Mouse (Mus musculus) splenic B cell, adult 2 months (primary cell): ENCODE results near the gene Gpr142.

ENCODE experiments used
- DNase-seq: peaks from one replicate; pipeline ENCODE4 v3.0.0-alpha.2; 2011; ENCODE audit warnings: low read depth, low spot score
- H3K27me3 ChIP-seq: 2 replicates; pipeline ENCODE4 v1.6.1; 2012; ENCODE audit warnings: mild to moderate bottlenecking, low read length, moderate library complexity, mixed read lengths; ENCODE audit not compliant: control insufficient read depth, poor library complexity, insufficient read depth, severe bottlenecking
- H3K36me3 ChIP-seq: 2 replicates; pipeline ENCODE4 v1.6.1; 2012; ENCODE audit warnings: mild to moderate bottlenecking, low read length, moderate library complexity, mixed read lengths; ENCODE audit not compliant: control insufficient read depth, poor library complexity, insufficient read depth, severe bottlenecking

The Gpr142 gene

DNA sequence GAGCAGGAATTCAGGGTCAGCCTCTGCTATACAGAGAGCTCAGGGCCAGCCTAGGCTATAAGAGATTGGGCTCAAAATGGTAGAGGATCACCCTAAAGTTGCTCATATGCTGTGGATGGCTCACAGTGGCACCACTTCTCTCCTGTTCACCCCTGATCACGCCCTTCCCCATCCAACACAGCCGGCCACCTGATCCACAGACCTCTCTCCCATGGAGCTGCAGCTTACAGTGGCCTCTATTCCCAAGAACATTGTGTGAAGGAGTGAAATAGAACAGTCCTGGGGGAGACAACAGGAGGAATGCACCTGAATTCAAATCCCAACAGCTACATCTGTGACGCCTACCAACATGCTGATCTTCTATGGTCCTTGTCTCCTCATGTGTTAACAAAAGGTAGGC, at the start of gene Gpr142:
Gene Gpr142 (plus strand): TSS at position 301 of the 400 bp plus-strand sequence.
- DNase-seq = no peak
- Histone ChIP-seq H3K36me3 (no peaks in the 10 kb centered on the region), H3K27me3 (no peaks in the 10 kb centered on the region)

DNA sequence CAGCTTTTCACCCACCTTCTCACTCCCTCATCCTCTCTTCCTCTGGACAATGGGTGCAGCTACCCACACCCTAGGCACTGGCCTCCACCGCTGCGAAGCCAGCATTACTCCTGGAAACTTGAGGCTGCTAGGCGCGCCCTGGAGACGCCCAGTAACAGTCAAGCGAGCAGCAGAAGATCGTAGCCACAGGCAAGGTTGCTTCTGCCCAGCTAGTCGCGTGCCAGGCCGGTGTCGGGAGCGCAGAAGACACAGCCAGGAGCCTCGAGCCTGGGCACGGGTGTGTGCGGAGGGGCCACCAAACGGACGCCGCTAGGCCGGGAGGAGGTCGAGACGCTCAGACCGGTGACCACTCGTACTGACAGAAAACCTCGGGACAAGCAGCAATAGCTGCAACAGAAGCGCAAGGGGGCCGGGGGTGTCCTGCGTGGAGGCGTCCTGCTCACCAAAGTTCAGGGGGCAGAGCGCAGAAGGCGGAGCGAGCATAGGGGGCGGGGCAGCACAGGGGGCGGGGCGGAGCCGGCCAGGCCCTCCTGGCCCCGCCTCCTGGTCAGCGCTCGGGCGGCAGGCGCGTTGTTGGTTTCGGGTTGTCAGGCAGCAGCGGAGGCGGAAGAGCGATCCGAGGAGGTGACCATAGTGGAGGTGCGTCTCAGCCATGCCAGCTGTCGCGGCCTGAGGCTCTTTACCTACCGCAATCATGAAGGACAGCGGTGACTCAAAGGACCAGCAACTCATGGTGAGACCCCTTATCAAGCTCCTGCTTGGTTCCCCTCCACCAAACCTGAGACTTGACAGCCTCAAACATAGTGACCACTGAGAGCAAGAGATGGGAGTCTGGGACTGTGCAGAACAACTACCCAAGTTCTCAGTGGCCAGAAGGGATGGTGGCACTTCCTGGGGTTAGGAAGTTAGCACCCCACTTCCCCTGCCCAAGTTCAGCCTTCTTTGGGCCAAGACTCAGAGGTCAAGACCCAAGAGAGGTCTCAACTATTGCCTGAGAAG, 33.6 kb upstream of the Gpr142 start, which contains the start of gene Kif19a:
Gene Kif19a (plus strand): TSS at position 569 of the 999 bp plus-strand sequence.
- Histone ChIP-seq H3K36me3 (no peaks in the 10 kb centered on the region), H3K27me3 (no peaks in the 10 kb centered on the region)
- DNase-seq = peak; percentile 76

DNA sequence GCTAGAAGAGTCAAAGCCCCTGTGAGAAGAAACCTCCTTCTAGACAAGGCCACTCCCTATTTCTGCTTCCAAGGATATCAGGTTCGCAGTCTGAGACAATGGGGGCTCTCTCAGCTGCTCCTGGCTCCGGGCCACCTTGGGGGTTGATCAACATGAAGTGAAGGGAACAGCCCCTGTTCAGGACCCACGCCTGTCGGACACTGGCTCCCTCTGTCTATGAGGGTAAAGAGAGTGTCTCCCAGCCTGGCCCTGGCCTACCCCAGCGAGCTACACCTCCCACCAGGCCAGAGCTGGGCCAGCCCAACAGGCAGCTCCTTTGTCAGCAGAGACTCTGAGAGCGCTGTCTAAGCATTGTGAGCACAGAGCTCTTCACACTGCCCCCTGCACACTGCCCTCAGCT, 28.8 kb upstream of the Gpr142 start:
- DNase-seq = no peak
- H3K27me3 ChIP-seq = no peaks in the 10 kb centered on the region
- H3K36me3 ChIP-seq = no peaks in the 10 kb centered on the region

DNA sequence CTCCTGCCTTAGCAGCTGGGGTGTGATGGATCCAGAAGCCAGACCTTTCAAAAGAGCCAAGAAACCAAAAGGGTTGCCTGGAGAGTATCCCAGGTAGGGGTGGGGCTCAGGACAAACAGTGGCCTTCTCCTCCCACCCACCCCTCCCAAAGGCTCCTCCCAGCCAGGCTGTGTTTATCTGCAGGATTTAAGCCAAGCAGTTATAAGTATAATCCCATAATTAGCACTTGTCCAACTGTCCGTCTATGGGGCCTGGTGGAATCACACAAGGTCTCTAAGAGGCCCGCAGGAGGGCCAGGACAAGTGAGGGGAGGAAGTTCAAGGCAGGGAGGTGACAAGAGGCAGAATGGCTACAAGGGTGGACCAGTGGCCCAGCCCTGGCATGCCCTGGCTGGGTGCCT, 26.8 kb upstream of the Gpr142 start:
- no peaks in the 10 kb centered on the region for H3K36me3 ChIP-seq
- no peak for DNase-seq
- H3K27me3 ChIP-seq = no peaks in the 10 kb centered on the region

DNA sequence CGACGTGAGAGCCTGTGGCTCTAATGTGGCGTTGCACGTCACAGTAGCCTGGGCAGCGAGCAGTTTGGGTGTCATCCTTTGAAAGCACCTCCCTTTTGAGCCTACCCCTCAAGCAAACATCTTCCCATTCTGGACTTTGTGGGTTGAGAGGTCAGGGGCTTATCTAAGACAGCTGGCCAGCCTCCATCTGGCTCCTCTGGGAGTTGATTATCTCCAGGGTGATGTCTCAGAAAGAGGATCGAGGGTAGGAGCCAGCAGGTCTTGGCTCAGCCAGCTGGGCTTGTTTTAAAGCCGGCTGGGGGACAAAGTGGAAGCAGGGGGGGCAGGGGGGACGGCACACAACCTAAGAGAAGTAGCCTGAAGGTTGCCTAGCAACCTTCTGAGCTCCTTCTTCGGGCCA, 18.6 kb upstream of the Gpr142 start:
- DNase-seq = no peak
- Histone ChIP-seq H3K36me3 (no peaks in the 10 kb centered on the region), H3K27me3 (no peaks in the 10 kb centered on the region)

DNA sequence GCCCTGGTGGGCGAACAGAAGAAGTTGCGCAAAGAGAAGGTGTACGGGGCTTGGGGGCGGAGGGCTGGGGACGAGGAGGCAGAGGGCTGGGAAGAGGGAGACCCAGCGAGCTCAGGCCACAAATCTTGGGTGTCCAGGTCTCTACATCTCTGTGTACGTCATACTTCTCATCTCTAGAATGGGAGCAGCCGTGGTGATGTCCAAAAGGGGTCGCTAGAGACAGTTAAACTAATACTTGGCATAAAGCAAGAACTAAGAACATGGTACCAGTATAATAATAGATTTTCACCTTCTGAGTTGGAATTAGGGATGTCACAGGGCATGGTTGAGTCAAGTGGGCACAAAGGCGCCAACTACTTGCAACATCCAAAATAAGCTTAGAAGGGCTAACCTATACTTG, 12.8 kb upstream of the Gpr142 start:
- Histone ChIP-seq H3K36me3 (no peaks in the 10 kb centered on the region), H3K27me3 (no peaks in the 10 kb centered on the region)
- DNase-seq = peak; percentile 43

DNA sequence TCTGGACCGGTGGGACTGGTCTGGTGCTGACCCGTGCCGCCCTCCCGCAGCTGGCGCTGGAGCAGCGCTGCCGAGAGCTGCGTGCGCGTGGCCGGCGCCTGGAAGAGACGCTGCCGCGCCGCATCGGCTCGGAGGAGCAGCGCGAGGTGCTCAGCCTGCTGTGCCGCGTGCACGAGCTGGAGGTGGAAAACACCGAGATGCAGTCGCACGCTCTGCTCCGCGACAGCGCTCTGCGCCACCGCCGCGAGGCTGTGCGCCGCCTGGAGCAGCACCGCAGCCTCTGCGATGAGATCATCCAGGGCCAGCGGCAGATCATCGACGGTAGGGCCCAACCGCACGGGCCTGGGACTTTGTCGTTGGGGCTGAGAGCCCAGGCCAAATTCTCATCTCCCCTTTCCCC, 12.4 kb upstream of the Gpr142 start:
- Histone ChIP-seq H3K36me3 (no peaks in the 10 kb centered on the region), H3K27me3 (no peaks in the 10 kb centered on the region)
- peak; percentile 59 for DNase-seq

DNA sequence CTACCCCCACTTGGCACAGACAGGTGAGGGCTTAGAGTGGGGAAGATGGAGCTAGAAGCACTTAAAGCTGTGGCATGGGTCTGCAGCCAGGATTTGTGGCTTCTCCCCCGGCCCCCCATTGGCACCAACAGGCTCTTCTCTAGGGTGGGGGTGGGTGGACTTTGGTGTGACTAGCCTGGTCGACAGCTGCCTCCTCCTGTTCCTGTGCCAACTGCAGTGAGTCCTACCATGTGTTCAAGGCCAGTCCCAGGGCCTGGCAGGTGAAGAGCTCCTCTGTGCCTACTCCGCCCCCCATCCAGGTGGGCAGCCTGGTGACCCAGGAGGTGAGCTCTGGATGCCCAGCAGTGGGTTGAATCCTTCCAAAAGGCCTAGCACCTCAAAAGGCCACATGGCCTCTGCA, 11.1 kb upstream of the Gpr142 start:
- Histone ChIP-seq H3K36me3 (no peaks in the 10 kb centered on the region), H3K27me3 (no peaks in the 10 kb centered on the region)
- no peak for DNase-seq

DNA sequence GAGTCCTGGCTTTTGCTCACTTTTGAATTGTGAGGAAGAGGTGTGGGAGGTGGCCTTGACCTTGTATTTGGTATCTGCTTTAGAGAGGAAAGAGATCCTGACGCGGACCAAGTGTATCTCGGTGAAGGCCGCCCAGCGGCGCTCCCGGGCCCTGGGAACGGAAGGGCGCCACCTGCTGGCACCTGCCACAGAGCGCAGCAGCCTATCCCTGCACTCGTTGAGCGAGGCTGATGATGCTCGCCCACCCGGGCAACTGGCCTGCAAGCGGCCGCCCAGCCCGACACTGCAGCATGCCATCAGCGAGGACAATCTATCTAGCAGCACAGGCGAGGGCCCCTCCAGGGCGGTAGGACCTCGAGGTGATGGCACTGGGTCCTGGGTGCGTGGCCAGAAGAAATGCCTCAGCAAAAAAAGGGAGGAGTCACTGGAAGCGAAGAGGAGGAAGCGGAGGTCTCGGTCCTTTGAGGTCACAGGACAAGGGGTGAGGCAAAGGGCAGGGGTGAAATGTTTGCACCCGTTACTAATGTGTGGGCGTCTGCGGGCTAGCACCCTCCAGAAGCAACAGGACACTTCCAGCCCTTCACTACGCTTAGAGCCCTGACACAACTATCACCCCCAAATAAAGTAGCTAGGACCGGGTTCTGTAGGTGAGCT, 9.5 kb upstream of the Gpr142 start:
- Histone ChIP-seq H3K27me3 (no peaks in the 10 kb centered on the region), H3K36me3 (no peaks in the 10 kb centered on the region)
- DNase-seq = peak; percentile 84

DNA sequence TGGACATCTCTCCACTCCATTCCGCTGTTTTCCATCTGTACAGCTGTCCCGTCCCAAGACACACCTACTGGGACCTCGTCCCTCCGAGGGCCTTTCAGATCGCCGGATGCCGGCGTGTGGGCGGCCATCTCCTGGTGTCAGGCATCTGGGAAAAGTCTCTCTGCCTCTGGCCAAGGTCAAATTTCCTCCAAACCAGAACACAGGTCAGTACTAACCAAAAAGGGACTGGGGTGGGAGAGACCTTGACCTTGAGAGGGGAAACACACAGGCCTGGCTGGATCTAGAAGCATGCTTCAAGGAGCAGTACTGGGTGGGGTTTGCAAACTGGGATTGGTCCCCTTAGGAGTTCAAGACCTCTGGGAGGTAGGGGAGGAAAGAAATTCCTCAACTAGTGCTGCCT, 9.0 kb upstream of the Gpr142 start:
- H3K36me3 ChIP-seq = no peaks in the 10 kb centered on the region
- no peaks in the 10 kb centered on the region for H3K27me3 ChIP-seq
- DNase-seq = no peak

DNA sequence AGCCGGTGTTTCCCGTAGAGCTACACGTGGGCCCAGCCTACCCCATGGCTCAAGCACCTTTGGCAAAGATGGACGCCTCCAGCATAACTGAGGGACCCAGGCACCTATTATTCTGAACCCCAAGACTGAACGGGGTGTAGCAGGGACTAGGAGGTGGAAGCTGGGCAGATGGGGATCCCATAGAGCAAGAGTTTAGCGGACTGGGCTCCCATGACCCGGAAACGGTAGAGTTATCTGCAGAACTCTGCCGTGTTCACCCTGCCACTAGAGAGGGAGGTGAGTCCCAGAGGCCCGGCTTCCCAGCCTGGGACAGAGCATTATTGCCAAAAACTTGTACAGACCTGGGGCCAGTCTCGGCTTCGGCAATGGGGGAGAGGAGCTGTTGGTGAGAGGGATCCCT, 8.6 kb upstream of the Gpr142 start:
- H3K36me3 ChIP-seq = no peaks in the 10 kb centered on the region
- DNase-seq = no peak
- H3K27me3 ChIP-seq = no peaks in the 10 kb centered on the region

DNA sequence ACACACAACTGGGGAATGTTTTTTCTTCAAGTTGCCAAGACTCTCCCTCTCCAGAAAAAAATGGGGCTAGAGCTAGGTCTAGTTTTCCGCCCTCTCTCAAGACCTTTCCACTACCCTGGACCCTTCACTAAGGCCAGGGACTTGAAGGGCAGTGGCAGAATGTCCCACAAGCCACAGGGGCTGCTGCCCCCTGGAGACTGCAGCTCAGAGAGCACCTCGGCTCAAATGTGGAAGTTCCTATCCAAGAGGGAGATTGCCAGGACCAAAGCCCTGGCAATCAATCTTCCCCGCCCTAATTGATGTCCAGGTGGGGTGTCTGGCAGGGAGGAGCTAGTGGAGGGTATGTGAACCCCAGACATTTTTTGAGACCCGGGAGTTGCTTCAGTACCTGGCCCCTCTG, 7.9 kb upstream of the Gpr142 start:
- DNase-seq = no peak
- no peaks in the 10 kb centered on the region for H3K36me3 ChIP-seq

DNA sequence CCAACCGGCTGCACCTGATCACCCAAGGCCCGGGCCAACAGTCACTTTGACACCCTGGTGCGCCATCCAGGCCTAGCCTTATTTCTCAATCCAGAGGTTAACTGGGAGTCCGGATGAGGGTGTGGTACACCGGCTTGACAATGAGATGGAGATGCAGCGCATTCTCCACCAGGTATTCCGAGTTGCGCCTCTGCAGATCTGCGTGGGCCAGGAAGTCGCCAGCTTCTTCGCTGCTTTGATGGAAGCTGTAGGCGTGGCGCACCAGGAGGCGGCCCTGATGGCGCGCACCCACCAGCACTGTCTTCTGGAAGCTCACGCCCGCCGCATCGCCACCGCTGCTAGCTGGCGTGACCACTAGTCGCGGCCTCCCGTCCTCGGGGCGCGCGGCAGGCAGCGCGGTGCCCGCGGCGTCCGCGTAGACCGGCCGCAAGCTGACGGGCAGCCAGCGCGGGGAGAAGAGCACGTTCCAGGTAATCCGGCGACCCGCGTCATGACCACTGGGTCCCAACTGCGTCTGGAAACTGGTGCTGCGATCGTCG, 7.3 kb upstream of the Gpr142 start:
- no peaks in the 10 kb centered on the region for H3K27me3 ChIP-seq
- no peak for DNase-seq
- no peaks in the 10 kb centered on the region for H3K36me3 ChIP-seq

More for the DNA sequence above, 7.9 kb upstream of the Gpr142 start:
- no peaks in the 10 kb centered on the region for H3K27me3 ChIP-seq

DNA sequence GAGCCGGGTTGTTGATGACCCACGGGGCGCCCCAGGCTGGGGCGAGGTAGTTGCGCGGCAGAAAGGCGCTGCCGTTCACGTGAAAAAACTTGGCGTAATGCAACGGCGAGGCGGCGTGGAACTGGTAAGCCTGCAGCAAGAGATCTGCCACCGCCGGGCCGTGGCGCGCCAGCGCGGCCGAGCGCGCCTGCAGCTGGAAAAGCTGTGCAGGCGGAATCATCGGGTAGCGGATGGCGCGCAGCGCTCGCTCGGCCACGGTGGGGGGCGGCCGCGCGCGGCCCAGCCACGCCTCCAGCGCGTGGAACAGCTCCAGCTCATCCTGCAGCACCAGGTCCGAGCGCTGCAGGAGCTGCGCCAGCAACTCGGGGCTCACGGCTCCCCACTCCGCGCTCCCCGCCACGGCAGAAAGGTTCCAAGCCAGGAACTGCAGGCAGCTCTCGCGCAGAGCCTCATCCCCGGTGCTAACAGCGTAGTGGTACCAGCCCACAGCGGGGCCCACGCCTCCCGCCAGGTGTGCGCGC, 6.8 kb upstream of the Gpr142 start:
- Histone ChIP-seq H3K36me3 (no peaks in the 10 kb centered on the region), H3K27me3 (no peaks in the 10 kb centered on the region)
- DNase-seq = no peak
